Mouse (Mus musculus) testis, postnatal 14 days (tissue): ENCODE results near the gene Gm37596.
"Not testable (repeated sequence)": the region's sequence is repeated elsewhere in the genome, so short reads cannot be mapped to it uniquely, and the experiment has no call there.

ENCODE experiments used
- DNase-seq: peaks from one replicate; pipeline ENCODE4 v3.0.0; 2021; ENCODE audit warnings: low spot score

The Gm37596 gene

DNA sequence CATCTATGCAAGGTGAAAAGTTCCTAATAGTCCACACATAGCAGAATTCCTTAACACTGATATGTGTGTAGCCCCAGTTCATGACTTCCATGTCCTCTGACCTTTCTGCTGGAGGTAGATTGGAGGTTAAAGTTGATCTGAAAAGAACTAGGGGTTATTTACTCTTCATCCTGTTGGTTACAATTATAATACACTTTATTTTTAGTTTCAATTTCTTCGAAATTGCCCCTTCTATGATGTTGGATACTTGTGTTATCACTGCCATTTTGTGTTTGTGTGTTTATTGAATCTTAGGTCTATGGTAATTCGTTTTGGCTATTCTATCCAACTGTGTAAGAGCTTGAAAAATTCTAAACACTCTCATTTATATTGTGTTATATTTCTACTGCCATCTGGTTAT lies at the start of gene Gm37596:
Gene Gm37596, minus strand, starts transcription at position 101 of the 400 bp plus-strand sequence.
- not testable (repeated sequence) for DNase-seq

DNA sequence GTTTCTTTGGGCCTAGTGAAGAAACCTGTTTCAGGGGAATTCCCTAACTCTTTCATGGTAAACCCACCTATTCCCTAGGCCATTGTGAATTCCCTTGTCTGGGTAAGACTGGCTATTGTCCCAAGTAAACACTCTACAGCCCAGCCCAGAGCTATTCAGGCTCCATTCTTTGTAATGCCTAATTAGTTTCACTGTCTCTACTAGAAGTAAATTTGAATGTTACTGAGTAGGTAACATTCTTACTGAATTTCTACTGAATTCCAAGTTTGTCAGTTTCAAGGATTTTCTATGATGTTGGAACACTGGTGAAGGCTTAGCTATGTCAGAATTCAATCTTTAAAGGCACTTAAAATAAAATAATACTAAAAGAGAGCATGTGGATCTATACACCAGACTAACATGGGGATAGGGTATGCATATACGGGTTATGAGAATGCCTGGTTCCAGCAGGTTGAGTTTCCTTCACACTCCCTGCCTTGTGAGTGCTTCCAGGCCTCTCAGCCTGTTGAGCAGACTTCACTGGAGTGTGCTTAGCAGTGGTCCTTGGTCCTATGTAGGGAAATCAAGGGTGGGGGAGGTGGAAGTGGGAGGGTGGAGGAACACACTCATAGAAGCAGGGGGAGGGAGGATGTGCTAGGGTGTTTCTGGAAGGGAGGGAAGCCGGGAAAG lies 16.2 kb upstream of the Gm37596 start:
- DNase-seq, result not testable (repeated sequence)

DNA sequence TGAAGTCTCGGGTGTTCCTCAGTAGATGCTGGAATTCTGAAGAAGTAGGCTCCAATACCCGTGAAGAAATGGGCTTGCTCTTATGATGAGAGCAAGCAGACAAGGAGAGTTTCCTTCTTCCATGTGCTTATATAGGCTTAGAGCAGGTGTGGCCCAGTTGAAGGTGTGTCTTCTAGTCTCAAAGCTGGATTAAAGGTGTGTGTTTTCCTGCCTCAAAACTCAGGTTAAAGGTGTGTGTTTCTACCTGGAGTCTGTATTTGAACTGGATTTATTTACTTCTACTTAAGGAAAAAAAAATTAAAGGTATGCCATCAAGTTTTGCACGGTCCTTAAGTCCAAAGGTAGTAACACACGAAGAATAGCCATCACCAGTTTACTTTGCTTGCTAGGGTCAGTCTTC lies 16.7 kb downstream of the Gm37596 start, which contains the start of gene Tdpoz1:
Gene Tdpoz1, minus strand, starts transcription at position 101 of the 400 bp plus-strand sequence.
- not testable (repeated sequence) for DNase-seq

DNA sequence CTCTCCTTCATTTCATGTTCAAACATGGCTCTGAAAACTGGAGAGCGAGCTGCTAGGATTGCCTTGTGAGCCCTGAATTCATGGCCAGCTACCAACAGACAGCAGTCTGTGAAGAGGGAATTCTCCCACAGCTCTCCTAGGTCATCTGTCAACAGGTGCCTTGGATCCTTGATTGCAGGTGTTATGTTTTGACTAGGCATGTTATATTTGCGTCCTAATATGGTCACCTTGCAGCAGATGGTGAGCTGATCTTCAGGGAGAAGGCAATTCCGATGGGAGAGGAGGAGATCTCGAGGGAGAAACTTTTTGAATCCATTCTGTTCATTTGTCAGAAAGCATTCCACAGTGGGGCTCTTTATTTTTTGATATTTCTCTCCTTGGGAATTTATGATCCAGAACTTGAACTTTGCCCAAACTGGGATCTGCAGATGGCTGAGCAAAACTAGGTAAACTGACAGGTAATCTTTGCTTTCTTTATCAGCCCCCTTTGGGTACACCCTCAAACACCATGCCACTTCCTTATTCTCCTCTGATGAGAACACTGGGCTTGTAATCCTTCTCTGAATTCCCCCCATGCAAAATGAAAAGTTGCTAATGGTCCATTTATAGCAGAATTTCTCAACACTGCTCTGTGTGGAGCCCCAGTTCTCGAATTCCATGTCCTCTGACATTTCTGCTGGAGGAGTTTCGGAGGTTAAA lies 21.9 kb downstream of the Gm37596 start:
- DNase-seq, result not testable (repeated sequence)

DNA sequence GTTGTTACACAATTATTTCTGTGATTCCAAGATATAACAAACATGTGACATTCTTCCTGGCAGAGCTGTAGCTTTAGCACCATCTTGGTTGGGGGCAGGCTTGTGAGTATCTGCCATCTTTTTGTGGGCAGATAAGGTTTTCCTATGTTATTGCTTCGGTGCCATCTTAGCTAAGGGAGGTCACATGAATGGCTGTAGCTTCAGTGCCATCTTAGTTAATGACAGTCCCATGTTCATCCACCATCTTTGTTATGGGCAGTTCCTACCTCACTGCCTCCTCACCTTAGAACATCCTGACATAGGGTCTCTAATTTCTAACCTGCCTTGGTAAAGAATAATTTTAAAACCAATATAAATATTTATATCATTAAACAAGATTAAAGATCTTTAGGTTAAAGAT lies 38.6 kb downstream of the Gm37596 start:
- DNase-seq, result no peak

DNA sequence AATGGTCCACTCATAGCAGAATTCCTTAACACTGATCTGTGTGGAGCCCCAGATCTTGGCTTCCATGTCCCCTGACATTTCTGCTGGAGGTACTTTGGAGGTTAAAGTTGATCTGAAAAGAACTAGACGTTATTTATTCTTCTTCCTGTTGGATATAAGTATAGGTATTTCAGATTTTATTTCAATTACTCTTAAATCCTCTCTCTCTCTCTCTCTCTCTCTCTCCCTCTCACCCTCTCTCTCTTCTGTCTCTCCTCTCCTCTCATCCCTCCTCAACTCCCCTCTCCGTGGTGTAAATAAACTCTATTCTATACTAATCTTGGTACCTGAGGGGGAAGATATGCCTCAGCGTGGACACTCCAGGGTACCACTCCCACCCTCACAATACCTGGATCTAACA lies 40.3 kb downstream of the Gm37596 start, which contains the start of gene Tdpoz2:
Gene Tdpoz2, minus strand, starts transcription at position 101 of the 400 bp plus-strand sequence.
- no peak for DNase-seq
